Mouse (Mus musculus): ENCODE data around the gene Aip. TPM values are rescaled to one million over a fixed set of nuclear protein-coding genes. Genes with fewer than 3 reads are reported as not detected.

Aip gene
- polyA plus RNA-seq, 1 experiment from 2014 or later: 79.2 TPM

- H3K9me3 ChIP-seq (replicated peaks): no peaks in the 10 kb centered on the region
- H3K4me1 ChIP-seq: peaks cover 44% of the 10 kb centered on the region
- peaks cover 45% of the 10 kb centered on the region for H3K36me3 ChIP-seq
- H3K27me3 ChIP-seq (ENCODE audit: low read depth, poor library complexity, severe bottlenecking): no peaks in the 10 kb centered on the region
- peak overlapping the region; percentile 90 for H3K4me3 ChIP-seq
- DNase-seq (ENCODE audit: low spot score): no peak
- H3K27ac ChIP-seq: peak overlapping the region; percentile 90; the same call in 1 of the 2 replicates
- 89% methylated on average over 11 of the region's 11 CpGs for WGBS
Observed at GRCm38 (mm10) chr19:4149283-4149682, 23.6 kb upstream of the Aip start.

- 2% methylated on average over 6 of the region's 8 CpGs for WGBS
- Histone ChIP-seq H3K4me1 (peaks cover 46% of the 10 kb centered on the region), H3K4me3 (peak overlapping the region; percentile 90), H3K9me3 (replicated peaks) (no peaks in the 10 kb centered on the region), H3K27me3 (ENCODE audit: low read depth, poor library complexity, severe bottlenecking) (no peaks in the 10 kb centered on the region), H3K36me3 (peaks cover 42% of the 10 kb centered on the region), H3K27ac (peak overlapping the region; percentile 90)
- no peak for DNase-seq (ENCODE audit: low spot score)
Observed at GRCm38 (mm10) chr19:4148819-4149218, 23.2 kb upstream of the Aip start.

- Histone ChIP-seq H3K4me3 (peak within 1 kb of the TSS; percentile 90), H3K27me3 (ENCODE audit: low read depth, poor library complexity, severe bottlenecking) (no peaks in the 10 kb centered on the region), H3K27ac (peak within 1 kb of the TSS; percentile 90), H3K9me3 (replicated peaks) (no peaks in the 10 kb centered on the region), H3K36me3 (peaks cover 39% of the 10 kb centered on the region), H3K4me1 (peaks cover 49% of the 10 kb centered on the region)
- under 1% methylated on average over 24 of the region's 33 CpGs for WGBS
- DNase-seq (ENCODE audit: low spot score): peak; percentile 97
Observed at GRCm38 (mm10) chr19:4148491-4148806, 22.8 kb upstream of the Aip start, which contains the start of gene Coro1b. Coro1b (plus strand) TSS chr19:4148619.

- H3K36me3 ChIP-seq: peaks cover 33% of the 10 kb centered on the region
- H3K27me3 ChIP-seq (ENCODE audit: low read depth, poor library complexity, severe bottlenecking): no peaks in the 10 kb centered on the region
- DNase-seq (ENCODE audit: low spot score): no peak
- H3K4me3 ChIP-seq: peak overlapping the region; percentile 90
- H3K27ac ChIP-seq: peak overlapping the region; percentile 90
- peaks cover 47% of the 10 kb centered on the region for H3K4me1 ChIP-seq
- 38% methylated on average over 9 of the region's 9 CpGs for WGBS
- H3K9me3 ChIP-seq (replicated peaks): no peaks in the 10 kb centered on the region
Observed at GRCm38 (mm10) chr19:4147782-4148490, 22.3 kb upstream of the Aip start.

GRCm38 (mm10) chr19:4147022-4147405, 21.4 kb upstream of the Aip start:
- H3K4me3 ChIP-seq: no peak overlapping the region
- no peaks in the 10 kb centered on the region for H3K9me3 ChIP-seq (replicated peaks)
- H3K27me3 ChIP-seq (ENCODE audit: low read depth, poor library complexity, severe bottlenecking): no peaks in the 10 kb centered on the region
- DNase-seq (ENCODE audit: low spot score): no peak
- WGBS: 61% methylated on average over 3 of the region's 3 CpGs
- no peak overlapping the region for H3K27ac ChIP-seq
- peaks cover 50% of the 10 kb centered on the region for H3K4me1 ChIP-seq
- H3K36me3 ChIP-seq: peaks cover 24% of the 10 kb centered on the region

GRCm38 (mm10) chr19:4146366-4147021, 20.8 kb upstream of the Aip start:
- no peak for DNase-seq (ENCODE audit: low spot score)
- WGBS: 68% methylated on average over 12 of the region's 12 CpGs
- Histone ChIP-seq H3K27ac (no peak overlapping the region), H3K9me3 (replicated peaks) (no peaks in the 10 kb centered on the region), H3K36me3 (peaks cover 19% of the 10 kb centered on the region), H3K27me3 (ENCODE audit: low read depth, poor library complexity, severe bottlenecking) (no peaks in the 10 kb centered on the region), H3K4me3 (no peak overlapping the region), H3K4me1 (peaks cover 50% of the 10 kb centered on the region)

- Histone ChIP-seq H3K36me3 (peaks cover 13% of the 10 kb centered on the region), H3K4me3 (no peak overlapping the region), H3K4me1 (peaks cover 50% of the 10 kb centered on the region), H3K27ac (no peak overlapping the region), H3K9me3 (replicated peaks) (no peaks in the 10 kb centered on the region), H3K27me3 (ENCODE audit: low read depth, poor library complexity, severe bottlenecking) (no peaks in the 10 kb centered on the region)
- 95% methylated on average over 5 of the region's 5 CpGs for WGBS
- DNase-seq (ENCODE audit: low spot score): no peak
Observed at GRCm38 (mm10) chr19:4145936-4146335, 20.3 kb upstream of the Aip start.

- no peak for DNase-seq (ENCODE audit: low spot score)
- Histone ChIP-seq H3K4me3 (no peak overlapping the region), H3K27ac (no peak overlapping the region), H3K27me3 (ENCODE audit: low read depth, poor library complexity, severe bottlenecking) (no peaks in the 10 kb centered on the region), H3K9me3 (replicated peaks) (no peaks in the 10 kb centered on the region), H3K36me3 (peaks cover 2% of the 10 kb centered on the region), H3K4me1 (peaks cover 41% of the 10 kb centered on the region)
- WGBS: 85% methylated on average over 16 of the region's 16 CpGs
Observed at GRCm38 (mm10) chr19:4144550-4145498, 19.2 kb upstream of the Aip start.

- Histone ChIP-seq H3K4me3 (no peak within 1 kb of the TSS), H3K27ac (no peak within 1 kb of the TSS), H3K4me1 (peaks cover 31% of the 10 kb centered on the region), H3K36me3 (no peaks in the 10 kb centered on the region), H3K27me3 (ENCODE audit: low read depth, poor library complexity, severe bottlenecking) (no peaks in the 10 kb centered on the region), H3K9me3 (replicated peaks) (no peaks in the 10 kb centered on the region)
- whole genome bisulfite sequencing: 82% methylated on average over 7 of the region's 7 CpGs
- no peak for DNase-seq (ENCODE audit: low spot score)
Observed at GRCm38 (mm10) chr19:4143759-4144268, 18.2 kb upstream of the Aip start, which contains the start of gene Cabp4. Cabp4 (minus strand) TSS chr19:4144033.

GRCm38 (mm10) chr19:4142416-4143173, 16.9 kb upstream of the Aip start:
- Histone ChIP-seq H3K27me3 (ENCODE audit: low read depth, poor library complexity, severe bottlenecking) (no peaks in the 10 kb centered on the region), H3K4me3 (no peak overlapping the region), H3K9me3 (replicated peaks) (no peaks in the 10 kb centered on the region), H3K4me1 (peaks cover 22% of the 10 kb centered on the region), H3K36me3 (no peaks in the 10 kb centered on the region), H3K27ac (no peak overlapping the region)
- WGBS: 91% methylated on average over 18 of the region's 18 CpGs
- DNase-seq (ENCODE audit: low spot score): no peak

GRCm38 (mm10) chr19:4140147-4140546, 14.5 kb upstream of the Aip start:
- 86% methylated on average over 6 of the region's 6 CpGs for WGBS
- peak overlapping the region; percentile 21; the same call in 1 of the 2 replicates for H3K27ac ChIP-seq
- 0 out of 2 replicates have a peak, but pooled peaks cover 9% of the 10 kb centered on the region for H3K4me1 ChIP-seq
- H3K36me3 ChIP-seq: no peaks in the 10 kb centered on the region
- peaks cover 4% of the 10 kb centered on the region; the same call in 1 of the 2 replicates for H3K27me3 ChIP-seq (ENCODE audit: low read depth, poor library complexity, severe bottlenecking)
- DNase-seq (ENCODE audit: low spot score): no peak
- H3K9me3 ChIP-seq (replicated peaks): no peaks in the 10 kb centered on the region
- H3K4me3 ChIP-seq: no peak overlapping the region

GRCm38 (mm10) chr19:4139446-4139845, 13.8 kb upstream of the Aip start, which contains the start of gene Gpr152:
Gpr152 (plus strand) TSS chr19:4139787.
- H3K27ac ChIP-seq: peak within 1 kb of the TSS; percentile 21
- no peak for DNase-seq (ENCODE audit: low spot score)
- no peaks in the 10 kb centered on the region for H3K36me3 ChIP-seq
- H3K9me3 ChIP-seq (replicated peaks): no peaks in the 10 kb centered on the region
- H3K4me1 ChIP-seq: 0 out of 2 replicates have a peak, but pooled peaks cover 9% of the 10 kb centered on the region
- peaks cover 4% of the 10 kb centered on the region; the same call in 1 of the 2 replicates for H3K27me3 ChIP-seq (ENCODE audit: low read depth, poor library complexity, severe bottlenecking)
- no peak within 1 kb of the TSS for H3K4me3 ChIP-seq
- 80% methylated on average over 2 of the region's 2 CpGs for WGBS

Measured in limb, embryonic 10.5 days (tissue).